Mouse (Mus musculus): ENCODE measurements around the gene AC170998.1.

DNA sequence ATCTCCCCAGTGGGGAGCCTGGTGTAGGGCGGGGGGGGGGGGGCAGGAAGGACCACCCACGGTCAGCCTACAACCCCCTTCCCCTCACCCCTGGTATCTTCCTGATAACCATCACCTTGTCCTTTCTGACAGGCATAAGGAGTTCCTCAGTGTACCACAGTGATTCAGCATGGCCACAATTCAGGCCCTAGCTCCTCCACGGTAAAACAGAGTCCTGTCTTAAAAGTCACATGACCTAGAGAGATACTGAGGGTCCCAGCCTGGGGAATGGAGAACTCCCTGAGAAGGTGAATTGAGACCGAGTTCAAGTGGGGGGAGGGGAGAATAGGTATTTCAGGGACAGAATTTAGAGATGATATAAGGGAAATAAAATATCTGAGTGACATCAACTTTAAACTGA lies 38.5 kb upstream of the AC170998.1 start:
- no peak for TF ChIP-seq GATA1 (IDR thresholded peaks at IDR 0.05; ENCODE audit: borderline replicate concordance, low read length)
- no peak for TF ChIP-seq FLI1 (IDR thresholded peaks at IDR 0.05; ENCODE audit: low read length)
